In the genomic region with DNA sequence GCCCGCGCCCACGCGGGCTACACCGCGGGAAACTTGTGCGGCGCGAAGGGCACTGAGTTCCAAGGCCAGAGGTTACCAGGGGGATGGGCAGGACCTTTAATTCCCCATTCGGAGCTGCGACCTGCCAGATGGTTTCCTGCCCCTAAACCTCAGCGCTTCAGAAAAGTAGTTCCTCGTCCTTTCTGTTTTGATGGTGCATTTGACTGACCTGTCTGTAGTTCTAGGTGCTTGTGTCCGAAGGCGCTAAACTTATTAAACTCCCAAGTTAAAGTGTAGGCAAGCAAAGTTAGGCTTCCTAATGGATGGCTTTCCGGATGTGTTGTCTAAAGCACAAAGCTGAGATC, we compare ENCODE assay signal across 7 mouse cellular contexts. TPM values are rescaled to one million over a fixed set of nuclear protein-coding genes. Genes with fewer than 3 reads are reported as not detected.
DNase-seq lines count a peak whose midpoint lies in the region; ATAC-seq and TF ChIP-seq lines count a peak whose summit lies in the region.

No protein-coding gene starts in this region.

- no peak for TF ChIP-seq CTCF in thymus, adult 2 months (IDR thresholded peaks at IDR 0.05; ENCODE audit: borderline replicate concordance, control insufficient read depth, extremely low read depth, insufficient read depth, low read length, poor library complexity)
- no peak for TF ChIP-seq CTCF in stomach, postnatal 0 days (IDR thresholded peaks at IDR 0.05; ENCODE audit: low read depth)

- H3K4me3 ChIP-seq in thymus, adult 2 months (ENCODE audit: control insufficient read depth, insufficient read depth, low read length): peak overlapping the region; percentile 79
- H3K4me3 ChIP-seq in forebrain, embryonic 13.5 days: peak overlapping the region; percentile 69
- H3K4me3 ChIP-seq in limb, embryonic 15.5 days: peak overlapping the region; percentile 92
- H3K4me3 ChIP-seq in stomach, postnatal 0 days (ENCODE audit: low read depth, low read length): peak overlapping the region; percentile 90

- peaks cover 8% of the 10 kb centered on the region; the same call in 1 of the 2 replicates for H3K27me3 ChIP-seq in thymus, adult 2 months (ENCODE audit: control insufficient read depth, insufficient read depth, low read length)
- H3K27me3 ChIP-seq in forebrain, embryonic 13.5 days: peaks cover 24% of the 10 kb centered on the region
- H3K27me3 ChIP-seq in limb, embryonic 15.5 days: 0 out of 2 replicates have a peak, but pooled peaks cover 3% of the 10 kb centered on the region
- H3K27me3 ChIP-seq in stomach, postnatal 0 days (ENCODE audit: control insufficient read depth, insufficient read depth, low read length): no peaks in the 10 kb centered on the region

- DNase-seq in thymus, adult 2 months: no peak
- DNase-seq in thymus, postnatal 14 days: no peak
- no peak for DNase-seq in stomach, postnatal 0 days (ENCODE audit: low spot score)
- no peak for DNase-seq in layer of hippocampus, adult 8-10 months (ENCODE audit: low spot score in 2 of 2)
- DNase-seq in left cerebral cortex, postnatal 36 days (ENCODE audit: low spot score in 2 of 2): no peak

- H3K4me1 ChIP-seq in thymus, adult 2 months (replicated peaks; ENCODE audit: control insufficient read depth, insufficient read depth, low read length): peaks cover 7% of the 10 kb centered on the region; the same call in 1 of the 2 replicates
- H3K4me1 ChIP-seq in forebrain, embryonic 13.5 days: peaks cover 20% of the 10 kb centered on the region
- peaks cover 18% of the 10 kb centered on the region for H3K4me1 ChIP-seq in limb, embryonic 15.5 days
- peaks cover 7% of the 10 kb centered on the region; the same call in 1 of the 2 replicates for H3K4me1 ChIP-seq in stomach, postnatal 0 days (replicated peaks; ENCODE audit: control insufficient read depth, insufficient read depth)

- peak overlapping the region; percentile 93 for H3K4me2 ChIP-seq in forebrain, embryonic 13.5 days
- H3K4me2 ChIP-seq in limb, embryonic 15.5 days: peak overlapping the region; percentile 94
- peak overlapping the region; percentile 85 for H3K4me2 ChIP-seq in stomach, postnatal 0 days (replicated peaks; ENCODE audit: low read depth)

- no peak overlapping the region for H3K27ac ChIP-seq in thymus, adult 2 months (ENCODE audit: control insufficient read depth, insufficient read depth, low read length)
- peak overlapping the region; percentile 68 for H3K27ac ChIP-seq in forebrain, embryonic 13.5 days
- H3K27ac ChIP-seq in limb, embryonic 15.5 days: peak overlapping the region; percentile 89
- peak overlapping the region; percentile 93 for H3K27ac ChIP-seq in stomach, postnatal 0 days (replicated peaks)

- under 1% methylated on average over 16 of the region's 16 CpGs for whole genome bisulfite sequencing in thymus, adult 2 months
- WGBS in forebrain, embryonic 13.5 days: under 1% methylated on average over 16 of the region's 16 CpGs
- WGBS in limb, embryonic 15.5 days: under 1% methylated on average over 16 of the region's 16 CpGs
- WGBS in stomach, postnatal 0 days: under 1% methylated on average over 16 of the region's 16 CpGs

- intact Hi-C loops in left cerebral cortex, postnatal 36 days (cut with DNase I): loop anchor here (2.0 to 5.0 kb wide), 2 partner anchors 97 to 221 kb away; no protein-coding TSS in a partner anchor

- peak overlapping the region; percentile 85 for H3K9ac ChIP-seq in forebrain, embryonic 13.5 days
- H3K9ac ChIP-seq in limb, embryonic 15.5 days: peak overlapping the region; percentile 89
- H3K9ac ChIP-seq in stomach, postnatal 0 days (ENCODE audit: low read length): peak overlapping the region; percentile 82

- H3K9me3 ChIP-seq in forebrain, embryonic 13.5 days (replicated peaks): no peaks in the 10 kb centered on the region
- no peaks in the 10 kb centered on the region for H3K9me3 ChIP-seq in limb, embryonic 15.5 days
- no peaks in the 10 kb centered on the region for H3K9me3 ChIP-seq in stomach, postnatal 0 days (ENCODE audit: control insufficient read depth, low read length)

- H3K36me3 ChIP-seq in thymus, adult 2 months (ENCODE audit: control insufficient read depth, insufficient read depth, low read length): no peaks in the 10 kb centered on the region
- H3K36me3 ChIP-seq in forebrain, embryonic 13.5 days (ENCODE audit: poor library complexity, severe bottlenecking): no peaks in the 10 kb centered on the region
- no peaks in the 10 kb centered on the region for H3K36me3 ChIP-seq in limb, embryonic 15.5 days
- H3K36me3 ChIP-seq in stomach, postnatal 0 days (ENCODE audit: control insufficient read depth, insufficient read depth, low read length): no peaks in the 10 kb centered on the region

- no peak for TF ChIP-seq EP300 in stomach, postnatal 0 days (optimal IDR thresholded peaks at IDR 0.05)

- no peak for TF ChIP-seq POLR2A in thymus, adult 2 months (IDR thresholded peaks at IDR 0.05; ENCODE audit: control insufficient read depth, extremely low read depth, insufficient read depth, low read length, poor library complexity)

- no peak for ATAC-seq in forebrain, embryonic 13.5 days
- no peak for ATAC-seq in limb, embryonic 15.5 days (ENCODE audit: insufficient number of reproducible peaks, low FRiP score, low TSS enrichment, low read depth)
- ATAC-seq in stomach, postnatal 0 days (ENCODE audit: low FRiP score, low TSS enrichment): no peak

RNA-seq across cellular contexts. Expression of a gene that starts 39.5 kb away (rescaled TPM):
- 39.2 and 44.4 TPM in 2 replicates for polyA plus RNA-seq in thymus, adult 2 months (2012; rRNA removed)
- 4.5 and 4.6 TPM in 2 replicates for polyA plus RNA-seq in forebrain, embryonic 13.5 days (2015; fragmentation: Nextera tagmentation; extraction: Ambion mirVana)
- polyA plus RNA-seq in limb, embryonic 15.5 days (2015; fragmentation: Nextera tagmentation; extraction: Ambion mirVana): 14.3 and 16.7 TPM in 2 replicates
- polyA plus RNA-seq in stomach, postnatal 0 days (2015; fragmentation: Nextera tagmentation; extraction: Ambion mirVana): 15.4 and 15.6 TPM in 2 replicates
- 10 to 100 TPM; 43.7 to 56.5 (median 52.1) TPM for total RNA-seq in layer of hippocampus, adult 8-10 months (2022)
- total RNA-seq in left cerebral cortex, postnatal 36 days (2021): 10 to 100 TPM; 47.1 to 49.9 TPM
